Mouse (Mus musculus) embryonic stem cell, embryonic (primary cell): Measurements from ENCODE around the gene Cd9.

ENCODE experiments used
- CTCF ChIA-PET, 4 experiments: fragments of 300-600 bp in 2 of 4; fragments of 350-600 bp in 2 of 4; sonication (Branson Sonifier 250); formaldehyde crosslinking; loops; one replicate each; lab custom pipeline; 2022; ENCODE audit warnings: inconsistent platforms in 2 of 4; lab: Charles Lee
- POLR2A ChIA-PET, 4 experiments: fragments of 300-600 bp in 2 of 4; fragments of 350-600 bp in 2 of 4; sonication (Branson Sonifier 250); formaldehyde crosslinking; loops; one replicate each; lab custom pipeline; 2022; ENCODE audit warnings: antibody characterized with exemption in 4 of 4, inconsistent platforms in 1 of 4; lab: Charles Lee

Gene Cd9

DNA sequence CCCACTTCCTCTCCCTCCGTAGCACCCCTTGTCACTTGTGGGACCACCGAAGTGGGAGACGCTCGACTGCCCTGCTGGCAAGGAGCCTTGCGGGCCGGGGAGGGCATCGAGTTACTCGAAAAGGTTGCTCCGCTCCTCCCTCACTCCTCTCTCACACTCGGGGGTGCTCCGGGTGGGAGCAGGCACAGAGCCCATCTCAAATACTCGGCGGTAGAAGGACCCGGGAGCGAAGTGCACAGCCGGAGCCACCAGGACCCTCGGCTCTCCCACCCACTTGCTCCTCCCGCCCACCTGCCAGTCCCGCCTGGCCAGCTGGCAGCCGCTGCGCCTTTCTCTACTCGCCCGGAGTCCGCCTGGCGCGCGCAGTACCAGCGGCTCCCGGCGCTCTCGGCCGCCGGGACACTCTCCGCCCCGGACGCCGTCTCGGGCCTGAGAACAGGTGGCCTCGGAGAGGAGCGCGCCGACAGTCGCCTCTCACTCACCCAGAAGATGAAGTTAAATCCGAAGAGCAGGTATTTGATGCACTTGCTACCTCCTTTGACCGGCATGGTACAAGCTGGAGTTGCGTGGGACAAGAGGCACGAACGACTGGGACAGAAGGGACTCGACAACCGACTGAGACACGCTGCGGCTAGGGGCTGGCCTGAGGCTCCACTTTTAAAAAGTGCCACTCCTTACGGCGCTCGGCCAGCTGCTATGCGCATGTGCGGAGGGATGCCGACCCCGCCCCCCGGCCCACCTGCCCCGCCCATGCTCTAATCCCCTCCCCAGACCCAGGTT, at the start of gene Cd9:
TSS of gene Cd9 (minus strand) at position 700 of the 780 bp plus-strand sequence.
- POLR2A ChIA-PET, result interaction anchor here (0.6 to 29.5 kb wide), 73 partner anchors 8 to 1015 kb away, joined by 3 to 420 read pairs (median 5); partner anchors contain the start of gene Cdca3 (in 1 of the 4)
- CTCF ChIA-PET, result interaction anchor here (0.5 to 5.9 kb wide), 18 partner anchors 10 to 273 kb away, joined by 3 to 50 read pairs (median 4); no protein-coding TSS in a partner anchor

- POLR2A ChIA-PET, result interaction anchor here in 1 of 4 experiments (0.6 to 1.3 kb wide), 3 partner anchors 13 to 119 kb away, joined by 3 read pairs; no protein-coding TSS in a partner anchor
- CTCF ChIA-PET, result interaction anchor here in 2 of 4 experiments (1.1 to 1.7 kb wide), 4 partner anchors 37 to 62 kb away, joined by 3 to 4 read pairs (median 4); no protein-coding TSS in a partner anchor
These were observed 46.7 kb upstream of the Cd9 start for GRCm38 (mm10) chr6:125541296-125541695.

DNA sequence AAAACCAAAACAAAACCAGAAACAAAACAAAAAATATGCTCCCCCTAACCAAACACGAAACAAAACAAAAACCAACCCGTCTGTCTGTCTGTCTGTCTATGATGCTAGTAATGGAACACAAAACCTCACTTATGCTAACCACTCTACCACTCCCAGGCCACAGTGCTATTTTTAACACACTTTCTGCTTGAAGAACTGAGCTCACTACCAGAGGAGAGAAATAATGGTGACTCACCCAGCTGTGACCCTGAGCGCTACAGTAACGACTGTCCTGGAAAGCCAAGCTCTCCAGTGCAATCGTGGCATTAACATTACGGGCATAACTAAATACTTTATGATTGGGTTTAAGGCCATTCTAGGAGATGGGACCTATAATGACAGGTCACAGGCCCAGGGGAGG, 46.2 kb upstream of the Cd9 start:
- CTCF ChIA-PET, result interaction anchor here in 2 of 4 experiments (0.6 to 1.7 kb wide), 4 partner anchors 36 to 104 kb away, joined by 3 to 4 read pairs (median 4); no protein-coding TSS in a partner anchor
- POLR2A ChIA-PET, result interaction anchor here in 2 of 4 experiments (1.0 to 1.3 kb wide), 2 partner anchors 11 to 12 kb away, joined by 3 read pairs; no protein-coding TSS in a partner anchor

GRCm38 (mm10) chr6:125540199-125540598, 45.6 kb upstream of the Cd9 start:
- ChIA-PET CTCF (interaction anchor here in 2 of 4 experiments (0.5 to 1.7 kb wide), 2 partner anchors 29 to 36 kb away, joined by 4 to 12 read pairs; no protein-coding TSS in a partner anchor), POLR2A (interaction anchor here in 2 of 4 experiments (1.0 kb wide), 2 partner anchors 10 to 12 kb away, joined by 3 read pairs; no protein-coding TSS in a partner anchor)

DNA sequence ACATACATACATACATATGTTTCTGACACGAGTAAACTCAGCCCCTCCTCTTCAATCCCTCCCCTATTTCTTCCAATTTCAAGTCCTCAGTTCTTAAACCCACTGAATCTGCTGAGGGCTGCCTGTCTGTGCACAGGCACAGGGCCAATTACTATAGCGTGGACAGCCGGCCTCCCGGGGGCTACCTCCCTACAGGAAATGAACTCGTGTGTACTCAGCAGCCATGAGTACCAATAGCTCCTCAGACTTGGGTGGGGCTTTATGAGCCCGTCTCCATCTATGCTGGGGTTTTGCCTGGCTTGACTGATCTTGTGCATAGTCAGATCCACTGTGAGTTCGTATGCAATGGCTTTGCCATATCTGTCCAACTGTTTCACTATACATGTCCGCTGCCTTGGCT, 44.8 kb upstream of the Cd9 start:
- ChIA-PET CTCF (interaction anchor here (0.5 to 1.4 kb wide), 4 partner anchors 28 to 64 kb away, joined by 4 to 12 read pairs (median 5); no protein-coding TSS in a partner anchor), POLR2A (interaction anchor here in 3 of 4 experiments (0.9 to 2.9 kb wide), 17 partner anchors 10 to 116 kb away, joined by 3 to 24 read pairs (median 4); no protein-coding TSS in a partner anchor)

GRCm38 (mm10) chr6:125538469-125538868, 43.9 kb upstream of the Cd9 start:
- POLR2A ChIA-PET, result interaction anchor here in 3 of 4 experiments (0.6 to 2.9 kb wide), 24 partner anchors 9 to 283 kb away, joined by 3 to 24 read pairs (median 4); no protein-coding TSS in a partner anchor
- CTCF ChIA-PET, result interaction anchor here in 3 of 4 experiments (0.5 to 1.4 kb wide), 8 partner anchors 9 to 65 kb away, joined by 3 to 10 read pairs (median 4); no protein-coding TSS in a partner anchor

- CTCF ChIA-PET, result no interaction called here
These were observed 40.4 kb upstream of the Cd9 start for GRCm38 (mm10) chr6:125534990-125535389.

DNA sequence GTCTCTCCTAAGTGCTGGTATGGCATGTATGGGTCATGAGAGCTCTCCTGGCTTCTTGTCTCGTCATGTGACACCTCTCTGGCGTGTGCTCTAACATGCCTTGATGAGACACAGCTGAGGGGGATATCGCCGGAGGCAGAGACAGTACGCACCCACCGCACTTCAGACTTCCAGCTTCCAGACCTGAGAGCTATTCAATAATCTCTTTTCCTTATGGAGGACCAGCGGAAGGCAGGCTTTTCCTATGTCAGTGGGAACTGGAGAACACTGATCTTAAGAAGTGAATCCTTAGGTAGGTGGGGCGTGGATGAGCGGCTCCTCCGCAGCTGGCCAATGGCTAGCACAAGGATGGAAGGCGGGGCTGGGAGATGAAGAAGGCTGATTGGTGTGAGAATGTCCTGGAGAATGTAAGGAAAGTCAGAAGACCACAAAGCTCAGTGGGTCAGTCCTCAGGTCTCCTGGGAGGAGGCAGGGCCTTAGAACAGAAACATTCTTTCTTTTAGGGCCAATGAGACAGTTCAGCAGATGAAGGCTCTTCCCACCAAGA, 38.6 kb upstream of the Cd9 start:
- ChIA-PET POLR2A (interaction anchor here in 3 of 4 experiments (0.6 to 2.2 kb wide), 6 partner anchors 20 to 1081 kb away, joined by 3 to 7 read pairs (median 3); no protein-coding TSS in a partner anchor), CTCF (interaction anchor here in 1 of 4 experiments (0.6 kb wide), 1 partner anchor 53 kb away, joined by 6 read pairs; no protein-coding TSS in a partner anchor)

More at GRCm38 (mm10) chr6:125534990-125535389, 40.4 kb upstream of the Cd9 start:
- POLR2A ChIA-PET, result interaction anchor here in 2 of 4 experiments (1.0 kb wide), 2 partner anchors 40 to 105 kb away, joined by 3 read pairs; partner anchors contain the start of gene Cd9 (in 1 of the 2)

DNA sequence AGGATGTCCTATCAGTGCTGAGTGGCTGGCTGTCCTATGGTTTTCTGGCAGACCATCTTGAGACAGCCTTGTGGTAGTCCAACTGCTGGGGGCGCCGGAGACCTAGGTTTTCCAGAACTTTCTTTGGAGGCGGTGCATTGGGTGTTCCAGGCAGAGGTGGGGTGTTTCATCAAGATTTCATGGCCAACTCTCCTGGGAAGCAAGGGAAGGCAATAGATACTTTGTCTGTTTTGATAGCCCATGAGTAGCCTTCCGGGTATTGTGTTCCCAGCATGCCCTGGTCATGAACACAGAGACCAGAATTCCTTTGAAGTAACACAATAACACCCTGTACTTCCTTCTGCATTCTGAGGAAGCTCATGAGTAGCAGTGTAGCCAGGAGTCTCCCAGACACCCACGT, 34.9 kb upstream of the Cd9 start:
- POLR2A ChIA-PET, result interaction anchor here in 3 of 4 experiments (0.9 to 3.5 kb wide), 36 partner anchors 8 to 199 kb away, joined by 3 to 24 read pairs (median 4); partner anchors contain the start of gene Cd9 (in 1 of the 3)
- CTCF ChIA-PET, result interaction anchor here (0.7 to 3.1 kb wide), 15 partner anchors 9 to 255 kb away, joined by 3 to 36 read pairs (median 5); no protein-coding TSS in a partner anchor

GRCm38 (mm10) chr6:125528614-125529200, 34.1 kb upstream of the Cd9 start:
- CTCF ChIA-PET, result interaction anchor here (0.6 to 3.1 kb wide), 22 partner anchors 8 to 782 kb away, joined by 3 to 36 read pairs (median 5); no protein-coding TSS in a partner anchor
- POLR2A ChIA-PET, result interaction anchor here in 3 of 4 experiments (0.5 to 3.5 kb wide), 42 partner anchors 8 to 198 kb away, joined by 3 to 24 read pairs (median 4); partner anchors contain the start of gene Cd9 (in 1 of the 3)

DNA sequence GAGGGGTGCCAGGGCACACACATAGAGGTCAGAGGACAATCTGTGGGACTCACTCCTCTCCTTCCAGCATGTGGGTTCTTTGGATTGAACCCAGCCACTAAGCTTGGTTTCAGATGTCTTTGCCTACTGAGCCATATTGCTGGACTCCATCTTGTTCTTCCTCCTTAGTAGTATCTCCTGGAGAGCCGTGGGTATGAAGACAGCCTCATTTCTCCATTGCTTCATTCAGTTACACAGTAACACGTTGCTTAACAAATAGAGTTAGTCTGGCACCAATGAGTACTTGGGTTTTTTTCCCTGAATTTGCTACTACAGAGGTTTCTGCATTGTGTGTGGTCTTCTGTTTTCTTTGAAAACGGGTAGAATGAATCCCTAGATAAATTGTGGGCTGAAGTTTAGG, 31.5 kb upstream of the Cd9 start:
- ChIA-PET POLR2A (no interaction called here), CTCF (interaction anchor here in 1 of 4 experiments (0.6 kb wide), 1 partner anchor 1804 kb away, joined by 3 read pairs; no protein-coding TSS in a partner anchor)

DNA sequence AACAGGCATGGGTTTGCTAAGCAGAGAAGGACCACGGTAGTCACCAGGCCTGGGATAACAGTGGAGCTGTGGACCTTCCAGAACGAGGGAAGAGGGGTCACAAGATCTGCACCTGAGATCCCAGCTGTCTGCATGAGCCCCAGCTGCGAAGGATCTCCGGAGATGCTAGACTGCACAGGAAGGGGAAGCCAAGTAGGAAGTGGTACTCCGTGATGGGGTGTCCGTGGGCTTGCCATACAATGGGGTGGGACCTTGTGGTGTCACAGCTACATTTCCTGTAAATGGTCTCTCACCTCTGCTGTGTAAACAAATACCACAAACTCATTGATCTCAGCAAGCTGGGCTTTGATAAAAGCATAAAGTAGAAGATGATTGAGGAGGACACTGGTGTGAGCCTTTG, 29.4 kb upstream of the Cd9 start:
- POLR2A ChIA-PET, result interaction anchor here in 1 of 4 experiments (0.7 kb wide), 1 partner anchor 70 kb away, joined by 7 read pairs; no protein-coding TSS in a partner anchor

GRCm38 (mm10) chr6:125521558-125522193, 27.1 kb upstream of the Cd9 start:
- POLR2A ChIA-PET, result interaction anchor here in 3 of 4 experiments (0.7 to 2.0 kb wide), 14 partner anchors 7 to 132 kb away, joined by 3 to 8 read pairs (median 3); no protein-coding TSS in a partner anchor
- CTCF ChIA-PET, result interaction anchor here in 2 of 4 experiments (0.6 to 1.0 kb wide), 3 partner anchors 91 to 1069 kb away, joined by 3 to 4 read pairs (median 3); no protein-coding TSS in a partner anchor

More for the DNA sequence above, 29.4 kb upstream of the Cd9 start:
- CTCF ChIA-PET, result no interaction called here

GRCm38 (mm10) chr6:125515503-125516315, 21.1 kb upstream of the Cd9 start:
- CTCF ChIA-PET, result interaction anchor here in 1 of 4 experiments (1.2 kb wide), 1 partner anchor 11 kb away, joined by 5 read pairs; no protein-coding TSS in a partner anchor
- POLR2A ChIA-PET, result interaction anchor here in 3 of 4 experiments (0.8 to 4.6 kb wide), 11 partner anchors 11 to 89 kb away, joined by 3 to 26 read pairs (median 4); partner anchors contain the start of gene Cd9 (in 1 of the 3)

DNA sequence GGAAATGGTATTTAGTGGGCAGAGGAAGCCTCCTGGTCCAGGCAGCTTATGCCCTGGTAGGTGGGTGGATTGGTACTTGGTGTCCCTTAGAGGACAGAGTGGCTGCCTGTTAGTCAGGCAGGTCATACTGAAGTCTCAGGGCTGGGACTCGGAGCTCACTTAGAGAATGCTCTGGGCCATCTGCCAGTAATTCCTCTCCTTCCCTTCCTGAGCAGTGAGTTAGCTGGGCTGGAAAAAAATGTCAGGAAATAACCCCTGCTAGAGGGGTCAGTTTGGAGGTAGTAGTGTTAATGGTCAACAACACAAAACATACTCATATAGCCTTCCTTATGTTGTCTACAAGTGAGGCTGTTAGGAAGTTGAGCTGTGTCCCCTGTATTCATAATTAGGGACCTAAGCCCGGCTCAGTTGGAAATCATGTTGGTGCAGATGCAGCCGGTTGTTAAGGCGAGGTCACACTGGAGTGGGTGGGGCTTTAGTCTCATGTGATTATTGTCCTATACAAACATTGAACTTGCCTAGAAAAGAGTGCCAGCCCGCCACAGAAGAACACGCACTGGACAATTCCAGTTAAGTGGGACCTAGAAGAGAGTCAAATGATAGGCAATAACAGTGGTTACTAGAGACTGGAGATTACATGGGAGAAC, 18.5 kb upstream of the Cd9 start:
- ChIA-PET POLR2A (interaction anchor here in 3 of 4 experiments (0.6 to 4.6 kb wide), 13 partner anchors 9 to 89 kb away, joined by 3 to 26 read pairs (median 4); partner anchors contain the start of gene Cd9 (in 3 of the 3)), CTCF (interaction anchor here in 1 of 4 experiments (0.8 kb wide), 1 partner anchor 90 kb away, joined by 3 read pairs; no protein-coding TSS in a partner anchor)
